Mouse (Mus musculus): ENCODE results near the gene Gtf2f1. TPM values are rescaled to one million over a fixed set of nuclear protein-coding genes. Genes with fewer than 3 reads are reported as not detected.

Gtf2f1 gene
- total RNA-seq, 4 experiments from 2014 or later, result 17.7 to 25.1 (median 20.6) TPM

DNA sequence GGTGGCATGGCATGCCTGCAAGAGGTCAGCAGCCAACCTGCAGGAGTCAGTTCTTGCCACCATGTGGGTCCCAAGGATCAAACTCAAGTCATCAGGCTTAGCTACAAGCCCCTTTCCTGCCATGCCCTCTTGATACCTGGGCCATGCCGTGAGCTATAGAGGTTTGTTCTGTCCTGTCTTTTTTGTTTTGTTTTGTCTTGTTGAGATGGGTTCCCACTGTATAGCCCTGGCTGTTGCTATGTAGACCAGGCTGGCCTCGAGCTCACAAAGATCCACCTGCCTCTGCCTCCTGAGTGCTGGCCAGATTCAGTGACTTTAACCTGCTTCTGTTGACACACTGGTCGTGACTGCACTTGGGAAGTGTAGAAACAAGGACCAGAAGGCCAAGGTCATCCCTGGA is 35.7 kb downstream of the Gtf2f1 start:
- DNase-seq (ENCODE audit: low spot score), result no peak

DNA sequence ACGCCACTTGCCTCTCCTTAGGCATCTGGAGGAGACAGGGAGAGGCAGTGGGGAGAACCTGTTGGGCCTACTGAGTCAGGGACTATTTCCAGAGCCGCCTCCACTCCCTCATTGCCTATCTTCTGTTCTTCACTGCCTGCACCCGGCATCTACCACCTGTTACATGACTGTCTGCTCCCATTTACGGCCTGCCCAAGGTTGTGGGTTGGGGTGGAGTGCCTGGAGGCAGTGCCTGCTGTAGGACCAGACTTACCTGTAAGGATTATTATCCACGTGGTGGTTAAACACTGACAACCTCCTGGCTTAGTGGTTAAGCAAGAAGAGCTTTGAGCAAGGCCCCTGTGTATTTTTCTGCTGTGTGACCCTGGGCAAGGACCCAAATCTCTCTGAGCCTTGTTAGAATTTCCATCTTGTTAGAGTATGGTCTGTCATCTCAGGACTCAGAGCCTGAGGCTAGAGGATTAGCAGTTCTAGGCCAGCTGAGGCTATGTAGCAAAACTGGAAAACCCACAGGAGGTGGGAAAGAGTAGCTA is 36.3 kb downstream of the Gtf2f1 start:
- DNase-seq (ENCODE audit: low spot score), result no peak

DNA sequence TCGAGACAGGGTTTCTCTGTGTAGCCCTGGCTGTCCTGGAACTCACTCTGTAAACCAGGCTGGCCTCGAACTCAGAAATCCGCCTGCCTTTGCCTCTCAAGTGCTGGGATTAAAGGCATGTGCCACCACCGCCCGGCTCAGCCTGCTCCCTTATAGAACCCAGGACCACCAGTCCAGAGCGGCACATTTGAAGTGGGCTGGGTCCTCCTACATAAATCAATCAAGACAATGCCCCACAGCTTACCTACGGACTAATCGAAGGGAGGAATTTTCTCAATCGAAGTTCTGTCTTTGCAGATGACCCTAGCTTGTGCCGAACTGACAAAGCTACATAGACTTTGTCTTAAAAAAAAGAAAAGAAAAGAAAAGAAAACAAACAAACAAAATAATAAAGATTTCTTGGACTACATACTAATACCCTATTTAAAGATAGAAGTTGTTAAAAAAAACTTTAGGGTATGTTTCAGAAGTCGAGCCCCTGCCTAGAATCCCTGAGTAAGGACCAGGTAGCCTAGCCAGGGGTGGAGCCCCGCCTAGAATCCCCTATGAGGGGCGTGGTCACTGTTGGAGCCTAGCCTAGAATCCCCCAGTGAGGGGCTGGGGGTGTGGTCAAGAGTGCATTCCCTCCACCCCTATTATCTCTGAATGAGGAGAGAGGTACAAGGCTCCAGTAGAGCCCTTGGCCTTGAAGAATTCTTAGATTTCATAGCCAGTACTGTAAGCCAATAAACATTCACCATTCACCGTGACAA is 37.0 kb downstream of the Gtf2f1 start:
- no peak for DNase-seq (ENCODE audit: low spot score)

DNA sequence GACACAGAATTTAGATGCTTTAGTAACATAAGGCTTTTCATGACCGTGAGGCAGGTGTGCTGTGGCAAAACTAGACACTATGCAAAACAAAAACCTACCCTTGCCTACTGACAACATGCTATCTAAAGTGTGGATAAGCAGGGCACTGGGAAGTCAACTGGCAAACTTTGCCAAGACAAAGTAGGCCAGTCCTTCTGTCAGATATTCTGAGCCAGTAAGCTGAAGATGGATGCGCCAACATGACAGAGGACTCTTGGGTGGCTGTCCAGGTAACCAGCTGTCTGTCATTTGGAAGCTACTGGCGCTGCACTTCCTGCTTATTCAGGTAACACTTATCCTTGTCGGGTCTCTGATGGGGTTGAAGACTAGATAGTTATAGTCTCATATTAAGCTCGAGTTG is 41.0 kb downstream of the Gtf2f1 start:
- no peak for DNase-seq (ENCODE audit: low spot score)

DNA sequence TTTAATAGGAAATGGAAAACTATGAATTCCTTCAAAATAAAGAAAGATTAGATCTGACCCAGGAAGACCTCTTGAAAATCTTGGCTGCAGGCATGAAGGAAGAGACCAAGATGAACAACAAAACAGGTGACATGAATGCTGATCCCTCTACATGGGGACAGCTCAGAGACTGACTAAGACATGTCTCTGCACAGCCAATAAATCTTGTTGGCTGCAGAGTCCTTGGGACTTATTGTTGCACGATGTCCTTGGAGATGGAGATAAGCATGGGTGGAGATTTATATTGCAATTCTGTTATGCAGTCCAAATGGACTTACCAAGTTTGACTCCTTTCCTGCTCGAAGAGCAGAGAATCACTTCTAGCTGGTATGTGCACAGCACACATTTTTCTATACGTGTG is 41.8 kb downstream of the Gtf2f1 start:
- DNase-seq (ENCODE audit: low spot score), result no peak

- no peak for DNase-seq (ENCODE audit: low spot score)
Measured at GRCm38 (mm10) chr17:56963646-56964045, 47.4 kb downstream of the Gtf2f1 start.

DNA sequence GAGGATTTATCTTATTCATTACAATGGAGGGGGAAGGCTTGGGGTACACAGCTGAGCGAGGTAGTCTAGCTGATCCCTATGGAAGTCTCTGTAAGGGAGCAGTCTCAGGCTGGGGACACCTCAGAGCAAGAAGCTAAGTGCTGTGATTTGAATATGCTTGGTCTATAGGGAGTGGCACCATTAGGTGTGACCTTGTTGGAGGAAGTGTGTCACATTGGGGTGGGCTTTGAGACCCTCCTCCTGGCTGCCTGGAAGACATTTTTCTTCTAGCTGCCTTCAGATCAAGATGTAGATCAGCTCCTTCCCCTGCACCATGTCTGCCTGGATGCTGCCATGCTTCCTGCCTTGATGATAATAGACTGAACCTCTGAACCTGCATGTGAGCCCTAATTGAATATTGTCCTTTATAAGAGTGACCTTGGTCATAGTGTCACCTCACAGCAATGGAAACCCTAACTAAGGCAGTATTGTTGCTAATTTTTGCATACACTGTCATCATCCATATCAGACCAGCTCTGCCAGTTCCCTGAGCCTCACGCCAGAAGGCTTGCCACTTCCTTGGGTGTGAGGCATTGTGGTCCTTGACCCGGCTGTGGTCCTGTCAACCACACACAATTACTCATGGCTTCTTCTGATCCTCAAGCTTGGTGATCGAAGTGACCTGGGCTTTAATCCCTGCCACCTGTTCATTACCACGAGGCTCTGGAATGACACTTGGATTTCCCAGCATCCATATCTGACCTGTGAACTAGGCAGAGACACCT is 48.3 kb downstream of the Gtf2f1 start:
- DNase-seq (ENCODE audit: low spot score), result no peak

DNA sequence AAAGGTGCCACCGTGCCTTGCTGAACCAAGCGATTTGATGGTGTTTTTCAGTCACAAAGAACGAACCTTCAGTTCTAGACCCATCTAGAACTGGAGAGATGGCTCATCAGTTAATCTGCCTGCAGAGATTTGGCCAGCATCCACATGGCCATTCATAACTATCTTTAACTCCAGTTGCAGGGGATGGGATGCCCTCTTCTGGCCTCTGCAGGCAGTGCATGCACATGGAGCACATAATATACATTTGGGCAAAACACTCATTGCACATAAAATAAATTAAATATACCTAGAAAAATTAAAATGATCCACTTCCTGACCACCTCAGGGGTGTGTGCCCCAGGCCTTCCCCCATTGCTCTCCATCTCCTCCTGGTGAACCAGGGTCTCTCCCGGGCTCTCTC is 49.2 kb downstream of the Gtf2f1 start:
- DNase-seq (ENCODE audit: low spot score), result no peak

GRCm38 (mm10) chr17:56958667-56959066 is 52.4 kb downstream of the Gtf2f1 start:
- DNase-seq (ENCODE audit: low spot score), result no peak

DNA sequence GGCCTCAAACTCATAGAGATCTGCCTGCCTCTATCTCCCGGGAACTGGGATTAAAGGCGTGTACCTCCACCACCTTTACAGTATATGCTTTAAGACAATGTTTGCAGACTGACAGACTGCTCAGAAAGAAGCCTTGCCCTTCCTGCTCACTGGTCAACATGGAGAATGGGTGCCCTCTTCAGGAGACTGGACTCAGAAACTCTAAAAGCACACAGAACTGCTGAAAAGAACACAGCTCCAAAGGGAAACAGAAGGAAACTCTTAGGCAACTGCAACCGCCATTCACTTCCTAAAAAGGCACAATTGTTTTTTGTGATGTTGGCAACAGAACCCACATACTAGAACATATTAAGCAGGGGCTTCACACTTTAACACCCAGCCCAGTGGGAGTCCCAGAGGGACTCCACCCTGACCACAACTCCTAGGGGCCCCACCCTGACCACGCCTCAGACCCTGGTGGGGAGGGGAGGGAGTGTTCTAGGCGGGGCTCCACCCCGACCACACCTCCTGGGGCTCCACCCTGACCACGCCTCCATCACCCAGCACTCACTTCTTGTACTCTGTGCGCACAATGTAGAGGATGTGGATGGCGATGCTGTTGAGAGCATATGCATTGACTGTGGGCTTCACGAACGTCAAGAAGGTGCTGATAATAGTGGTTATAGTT is 53.2 kb downstream of the Gtf2f1 start:
- no peak for DNase-seq (ENCODE audit: low spot score)

DNA sequence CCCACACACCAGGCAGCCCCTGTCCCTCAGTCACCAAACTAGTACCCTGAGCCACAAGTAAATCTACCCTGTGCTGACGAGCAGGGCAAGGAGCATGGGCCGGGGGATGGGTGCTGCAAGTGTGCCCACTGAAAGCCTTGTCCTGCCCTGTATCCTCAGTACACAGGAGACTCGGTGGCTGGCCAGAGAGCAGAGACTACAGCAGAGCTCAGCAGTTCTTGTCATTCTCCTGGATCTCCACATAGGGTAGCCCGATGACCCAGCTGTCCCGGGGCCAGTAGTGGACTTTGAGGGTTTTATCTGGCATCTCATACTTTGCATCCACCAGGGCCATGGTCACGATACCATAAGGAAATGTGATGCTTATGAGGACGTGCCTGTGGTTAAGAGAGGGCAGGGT is 56.2 kb downstream of the Gtf2f1 start:
- DNase-seq (ENCODE audit: low spot score), result no peak

Other genes starting within 250 kb of the Gtf2f1 start
- gene Dus3l, start 246.5 kb downstream of the Gtf2f1 start, total RNA-seq (2022), result 10 to 100 TPM; 15.6 to 18.5 (median 16.6) TPM
- under 1 TPM; 0.31 to 0.60 (median 0.43) TPM for gene Prr22, start 241.0 kb downstream of the Gtf2f1 start, total RNA-seq (2022)
- gene Rfx2, start 180.3 kb downstream of the Gtf2f1 start, total RNA-seq (2022), result 1 to 10 TPM; 1.6 to 3.5 (median 2.7) TPM
- gene Acsbg2, start 136.8 kb downstream of the Gtf2f1 start, total RNA-seq (2022), result not detected
- not detected for gene 1700061G19Rik, start 135.8 kb downstream of the Gtf2f1 start, total RNA-seq (2022)
- gene Mllt1, start 75.9 kb downstream of the Gtf2f1 start, total RNA-seq (2022), result 10 to 100 TPM; 23.3 to 26.9 (median 26.4) TPM
- gene Acer1, start 29.2 kb downstream of the Gtf2f1 start, total RNA-seq (2022), result not detected
- 10 to 100 TPM; 77.9 to 82.7 (median 80.2) TPM for gene Clpp, start 21.0 kb downstream of the Gtf2f1 start, total RNA-seq (2022)
- 10 to 100 TPM; 68.0 to 76.3 (median 74.3) TPM for gene Alkbh7, start 13.9 kb downstream of the Gtf2f1 start, total RNA-seq (2022)
- gene Pspn, start 11.3 kb downstream of the Gtf2f1 start, total RNA-seq (2022), result not detected
- gene Gm17949, start 181 bp upstream of the Gtf2f1 start, total RNA-seq (2022), result under 1 TPM in 2 of 4 experiments, not detected in 2; 0.37 to 0.60 TPM
- 10 to 100 TPM; 35.0 to 47.6 (median 38.6) TPM for gene Khsrp, start 20.2 kb upstream of the Gtf2f1 start, total RNA-seq (2022)
- not detected for gene Slc25a41, start 30.4 kb upstream of the Gtf2f1 start, total RNA-seq (2022)
- gene Crb3, start 47.8 kb upstream of the Gtf2f1 start, total RNA-seq (2022), result under 1 TPM in 2 of 4 experiments, not detected in 2; 0.23 to 0.72 TPM
- 10 to 100 TPM; 64.7 to 74.7 (median 70.4) TPM for gene Slc25a23, start 48.6 kb upstream of the Gtf2f1 start, total RNA-seq (2022)
- 1 to 10 TPM in 2 of 4 experiments, under 1 TPM in 2; 0.90 to 1.6 (median 1.2) TPM for gene Dennd1c, start 67.2 kb upstream of the Gtf2f1 start, total RNA-seq (2022)
- 1 to 10 TPM; 1.1 to 1.7 (median 1.4) TPM for gene Tubb4a, start 76.5 kb upstream of the Gtf2f1 start, total RNA-seq (2022)
- gene Tnfsf9, start 94.0 kb upstream of the Gtf2f1 start, total RNA-seq (2022), result under 1 TPM; 0.25 to 0.83 (median 0.43) TPM
- gene Cd70, start 138.5 kb upstream of the Gtf2f1 start, total RNA-seq (2022), result not detected
- under 1 TPM in 1 of 4 experiments, not detected in 3; 0.20 TPM for gene Tnfsf14, start 182.9 kb upstream of the Gtf2f1 start, total RNA-seq (2022)
- 100 to 1,000 TPM in 2 of 4 experiments, 10 to 100 TPM in 2; 65.8 to 155 (median 120) TPM for gene C3, start 216.8 kb upstream of the Gtf2f1 start, total RNA-seq (2022)
- gene Gpr108, start 237.2 kb upstream of the Gtf2f1 start, total RNA-seq (2022), result 10 to 100 TPM; 29.1 to 35.0 (median 31.0) TPM
- 100 to 1,000 TPM; 117 to 154 (median 134) TPM for gene Trip10, start 238.2 kb upstream of the Gtf2f1 start, total RNA-seq (2022)

Measured in heart, adult 8-10 months (tissue).